Mouse (Mus musculus): ENCODE measurements at regions not wholly inside any gene's neighbourhood (a gene's known extent, or its start where the extent isn't known, plus 50 kb on each side); places are given as distances from the start of the nearest gene placed in this dataset.

- TF ChIP-seq CTCF (IDR thresholded peaks at IDR 0.05; ENCODE audit: extremely low read depth, insufficient read length, insufficient replicate concordance, low read depth, low read length) (no peak), POLR2A (IDR thresholded peaks at IDR 0.05; ENCODE audit: low read depth, low read length) (no peak)
These were observed 195.8 kb upstream of the 1700012A03Rik start for GRCm38 (mm10) chr6:31854261-31854660.
